Mouse (Mus musculus): ENCODE measurements around the gene Nhlh2. TPM values are rescaled to one million over a fixed set of nuclear protein-coding genes. Genes with fewer than 3 reads are reported as not detected.

Nhlh2 gene
- polyA plus RNA-seq, 1 experiment from 2014 or later = 25.6 TPM

GRCm38 (mm10) chr3:101985634-101986033 lies 24.2 kb upstream of the Nhlh2 start:
- H3K36me3 ChIP-seq (ENCODE audit: control insufficient read depth, insufficient read depth, low read length) = no peaks in the 10 kb centered on the region
- 75% methylated on average over 8 of the region's 8 CpGs for WGBS
- no peak for ATAC-seq
- H3K9me3 ChIP-seq (ENCODE audit: control insufficient read depth, low read length) = no peaks in the 10 kb centered on the region
- H3K4me2 ChIP-seq (ENCODE audit: low read length) = no peak overlapping the region
- no peak overlapping the region for H3K4me3 ChIP-seq (ENCODE audit: low read length)
- H3K27ac ChIP-seq (ENCODE audit: low read depth, low read length) = no peak overlapping the region
- no peaks in the 10 kb centered on the region for H3K4me1 ChIP-seq (ENCODE audit: control insufficient read depth, insufficient read depth, low read depth, low read length)
- no peak overlapping the region for H3K9ac ChIP-seq (ENCODE audit: low read depth, low read length)
- H3K27me3 ChIP-seq (replicated peaks; ENCODE audit: control insufficient read depth, insufficient read depth, low read length) = no peaks in the 10 kb centered on the region

- H3K9me3 ChIP-seq (ENCODE audit: control insufficient read depth, low read length) = no peaks in the 10 kb centered on the region
- no peak overlapping the region for H3K9ac ChIP-seq (ENCODE audit: low read depth, low read length)
- H3K27ac ChIP-seq (ENCODE audit: low read depth, low read length) = no peak overlapping the region
- H3K4me3 ChIP-seq (ENCODE audit: low read length) = no peak overlapping the region
- no peaks in the 10 kb centered on the region for H3K27me3 ChIP-seq (replicated peaks; ENCODE audit: control insufficient read depth, insufficient read depth, low read length)
- H3K4me1 ChIP-seq (ENCODE audit: control insufficient read depth, insufficient read depth, low read depth, low read length) = no peaks in the 10 kb centered on the region
- WGBS = 74% methylated on average over 3 of the region's 3 CpGs
- no peak overlapping the region for H3K4me2 ChIP-seq (ENCODE audit: low read length)
- H3K36me3 ChIP-seq (ENCODE audit: control insufficient read depth, insufficient read depth, low read length) = no peaks in the 10 kb centered on the region
- no peak for ATAC-seq
Measured at GRCm38 (mm10) chr3:101990136-101990535, 19.7 kb upstream of the Nhlh2 start.

GRCm38 (mm10) chr3:101990995-101991516 lies 18.8 kb upstream of the Nhlh2 start:
- no peaks in the 10 kb centered on the region for H3K36me3 ChIP-seq (ENCODE audit: control insufficient read depth, insufficient read depth, low read length)
- H3K9me3 ChIP-seq (ENCODE audit: control insufficient read depth, low read length) = no peaks in the 10 kb centered on the region
- whole genome bisulfite sequencing = 46% methylated on average over 6 of the region's 6 CpGs
- no peak overlapping the region for H3K4me2 ChIP-seq (ENCODE audit: low read length)
- H3K27me3 ChIP-seq (replicated peaks; ENCODE audit: control insufficient read depth, insufficient read depth, low read length) = no peaks in the 10 kb centered on the region
- no peaks in the 10 kb centered on the region for H3K4me1 ChIP-seq (ENCODE audit: control insufficient read depth, insufficient read depth, low read depth, low read length)
- H3K4me3 ChIP-seq (ENCODE audit: low read length) = no peak overlapping the region
- H3K9ac ChIP-seq (ENCODE audit: low read depth, low read length) = no peak overlapping the region
- no peak overlapping the region for H3K27ac ChIP-seq (ENCODE audit: low read depth, low read length)
- no peak for ATAC-seq

- Histone ChIP-seq H3K27ac (ENCODE audit: low read depth, low read length) (no peak overlapping the region), H3K9ac (ENCODE audit: low read depth, low read length) (no peak overlapping the region), H3K4me1 (ENCODE audit: control insufficient read depth, insufficient read depth, low read depth, low read length) (no peaks in the 10 kb centered on the region), H3K4me2 (ENCODE audit: low read length) (no peak overlapping the region), H3K36me3 (ENCODE audit: control insufficient read depth, insufficient read depth, low read length) (no peaks in the 10 kb centered on the region), H3K4me3 (ENCODE audit: low read length) (no peak overlapping the region), H3K9me3 (ENCODE audit: control insufficient read depth, low read length) (no peaks in the 10 kb centered on the region), H3K27me3 (replicated peaks; ENCODE audit: control insufficient read depth, insufficient read depth, low read length) (no peaks in the 10 kb centered on the region)
- WGBS = 92% methylated on average over 3 of the region's 3 CpGs
- ATAC-seq = no peak
Measured at GRCm38 (mm10) chr3:101997851-101998250, 12.0 kb upstream of the Nhlh2 start.

- H3K27me3 ChIP-seq (replicated peaks; ENCODE audit: control insufficient read depth, insufficient read depth, low read length) = 0 out of 2 replicates have a peak, but pooled peaks cover 2% of the 10 kb centered on the region
- H3K4me2 ChIP-seq (ENCODE audit: low read length) = peak overlapping the region; percentile 77
- ATAC-seq = no peak
- H3K4me1 ChIP-seq (ENCODE audit: control insufficient read depth, insufficient read depth, low read depth, low read length) = peaks cover 14% of the 10 kb centered on the region
- 2% methylated on average over 24 of the region's 24 CpGs for WGBS
- H3K36me3 ChIP-seq (ENCODE audit: control insufficient read depth, insufficient read depth, low read length) = no peaks in the 10 kb centered on the region
- no peaks in the 10 kb centered on the region for H3K9me3 ChIP-seq (ENCODE audit: control insufficient read depth, low read length)
- H3K9ac ChIP-seq (ENCODE audit: low read depth, low read length) = peak overlapping the region; percentile 82
- H3K27ac ChIP-seq (ENCODE audit: low read depth, low read length) = peak overlapping the region; percentile 95
- H3K4me3 ChIP-seq (ENCODE audit: low read length) = peak overlapping the region; percentile 57
Measured at GRCm38 (mm10) chr3:102010681-102011317, 923 bp downstream of the Nhlh2 start.

GRCm38 (mm10) chr3:102011318-102012075 lies 1.6 kb downstream of the Nhlh2 start:
- Histone ChIP-seq H3K4me2 (ENCODE audit: low read length) (peak overlapping the region; percentile 77), H3K36me3 (ENCODE audit: control insufficient read depth, insufficient read depth, low read length) (no peaks in the 10 kb centered on the region), H3K27ac (ENCODE audit: low read depth, low read length) (peak overlapping the region; percentile 95), H3K4me1 (ENCODE audit: control insufficient read depth, insufficient read depth, low read depth, low read length) (peaks cover 14% of the 10 kb centered on the region), H3K9ac (ENCODE audit: low read depth, low read length) (peak overlapping the region; percentile 82), H3K9me3 (ENCODE audit: control insufficient read depth, low read length) (no peaks in the 10 kb centered on the region), H3K27me3 (replicated peaks; ENCODE audit: control insufficient read depth, insufficient read depth, low read length) (0 out of 2 replicates have a peak, but pooled peaks cover 2% of the 10 kb centered on the region), H3K4me3 (ENCODE audit: low read length) (peak overlapping the region; percentile 57)
- peak; percentile 25; the same call in 1 of the 2 replicates for ATAC-seq
- 1% methylated on average over 47 of the region's 48 CpGs for WGBS

DNA sequence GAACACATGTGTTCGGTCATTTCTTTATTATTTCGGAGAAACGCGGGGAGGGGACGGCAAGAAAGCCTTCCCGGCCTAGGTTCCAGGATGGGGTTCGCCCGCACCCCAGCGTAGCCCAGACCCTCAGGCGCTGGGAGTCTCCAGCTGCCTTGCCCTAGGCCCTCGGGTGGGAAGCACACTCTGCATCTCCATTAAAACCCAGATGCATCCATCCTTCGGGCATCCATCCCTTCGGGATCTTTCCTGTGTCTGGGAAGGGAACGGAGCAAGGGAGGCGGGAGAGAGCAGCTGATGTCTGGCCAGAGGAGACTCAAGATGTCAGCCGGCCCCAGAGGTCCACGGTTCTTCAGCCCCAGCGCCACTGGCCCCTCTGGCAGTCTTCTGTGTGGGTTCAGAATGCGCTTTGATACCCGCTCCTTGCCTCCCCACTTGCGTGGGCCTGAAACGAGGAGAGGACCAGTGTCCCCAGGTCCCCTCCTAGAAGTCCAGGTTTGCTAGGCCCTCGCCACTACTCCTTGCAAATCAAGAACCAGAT lies 2.3 kb downstream of the Nhlh2 start:
- ATAC-seq = peak; percentile 50
- Histone ChIP-seq H3K4me1 (ENCODE audit: control insufficient read depth, insufficient read depth, low read depth, low read length) (peaks cover 14% of the 10 kb centered on the region), H3K4me2 (ENCODE audit: low read length) (peak overlapping the region; percentile 77), H3K27ac (ENCODE audit: low read depth, low read length) (peak overlapping the region; percentile 95), H3K9ac (ENCODE audit: low read depth, low read length) (peak overlapping the region; percentile 82), H3K36me3 (ENCODE audit: control insufficient read depth, insufficient read depth, low read length) (no peaks in the 10 kb centered on the region), H3K27me3 (replicated peaks; ENCODE audit: control insufficient read depth, insufficient read depth, low read length) (0 out of 2 replicates have a peak, but pooled peaks cover 2% of the 10 kb centered on the region), H3K9me3 (ENCODE audit: control insufficient read depth, low read length) (no peaks in the 10 kb centered on the region), H3K4me3 (ENCODE audit: low read length) (peak overlapping the region; percentile 57)
- WGBS = under 1% methylated on average over 23 of the region's 23 CpGs

DNA sequence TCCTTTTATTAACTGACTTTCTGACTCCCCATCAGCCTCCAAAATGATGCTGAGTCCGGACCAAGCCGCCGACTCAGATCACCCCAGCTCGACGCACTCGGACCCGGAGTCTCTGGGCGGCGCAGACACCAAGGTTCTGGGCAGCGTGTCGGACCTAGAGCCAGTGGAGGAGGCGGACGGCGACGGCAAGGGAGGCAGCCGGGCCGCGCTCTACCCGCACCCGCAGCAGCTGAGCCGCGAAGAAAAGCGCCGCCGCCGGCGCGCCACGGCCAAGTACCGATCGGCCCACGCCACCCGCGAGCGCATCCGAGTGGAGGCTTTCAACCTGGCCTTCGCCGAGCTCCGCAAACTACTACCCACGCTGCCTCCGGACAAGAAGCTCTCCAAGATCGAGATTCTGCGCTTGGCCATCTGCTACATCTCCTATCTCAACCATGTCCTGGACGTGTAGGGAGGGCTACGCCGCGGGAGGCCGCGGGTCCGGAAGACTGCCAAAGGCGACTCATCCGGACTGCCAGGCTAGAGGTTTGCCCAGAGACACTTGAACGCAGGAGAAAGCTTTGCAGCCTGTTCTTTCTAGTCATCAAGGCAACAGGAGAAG lies 2.8 kb downstream of the Nhlh2 start:
- WGBS = 1% methylated on average over 53 of the region's 53 CpGs
- H3K27me3 ChIP-seq (replicated peaks; ENCODE audit: control insufficient read depth, insufficient read depth, low read length) = 0 out of 2 replicates have a peak, but pooled peaks cover 2% of the 10 kb centered on the region
- H3K9me3 ChIP-seq (ENCODE audit: control insufficient read depth, low read length) = no peaks in the 10 kb centered on the region
- no peaks in the 10 kb centered on the region for H3K36me3 ChIP-seq (ENCODE audit: control insufficient read depth, insufficient read depth, low read length)
- ATAC-seq = peak; percentile 25
- peak overlapping the region; percentile 82 for H3K9ac ChIP-seq (ENCODE audit: low read depth, low read length)
- peak overlapping the region; percentile 77 for H3K4me2 ChIP-seq (ENCODE audit: low read length)
- peak overlapping the region; percentile 57 for H3K4me3 ChIP-seq (ENCODE audit: low read length)
- peaks cover 14% of the 10 kb centered on the region for H3K4me1 ChIP-seq (ENCODE audit: control insufficient read depth, insufficient read depth, low read depth, low read length)
- peak overlapping the region; percentile 95 for H3K27ac ChIP-seq (ENCODE audit: low read depth, low read length)
